Mouse (Mus musculus): ENCODE results near the gene Gm21876.
"Not testable (repeated sequence)": the region's sequence is repeated elsewhere in the genome, so short reads cannot be mapped to it uniquely, and the experiment has no call there.

The Gm21876 gene

GRCm38 (mm10) chrX:21175553-21175952, at the start of gene Gm21876:
Gene Gm21876, minus strand, starts transcription at chrX:21175653.
- Histone ChIP-seq H3K36me3 (ENCODE audit: control insufficient read depth, insufficient read depth, low read length, poor library complexity, severe bottlenecking) (no peaks in the 10 kb centered on the region), H3K27me3 (ENCODE audit: control insufficient read depth, insufficient read depth, low read length, poor library complexity, severe bottlenecking) (no peaks in the 10 kb centered on the region)
- no peak for DNase-seq (ENCODE audit: low read depth, low spot score)

- no peaks in the 10 kb centered on the region for H3K36me3 ChIP-seq (ENCODE audit: control insufficient read depth, insufficient read depth, low read length, poor library complexity, severe bottlenecking)
- DNase-seq (ENCODE audit: low read depth, low spot score), result no peak
- no peaks in the 10 kb centered on the region for H3K27me3 ChIP-seq (ENCODE audit: control insufficient read depth, insufficient read depth, low read length, poor library complexity, severe bottlenecking)
Observed at GRCm38 (mm10) chrX:21220422-21220821, 45.0 kb upstream of the Gm21876 start.

GRCm38 (mm10) chrX:21146675-21147074, 28.8 kb downstream of the Gm21876 start:
- H3K36me3 ChIP-seq (ENCODE audit: control insufficient read depth, insufficient read depth, low read length, poor library complexity, severe bottlenecking); H3K27me3 ChIP-seq (ENCODE audit: control insufficient read depth, insufficient read depth, low read length, poor library complexity, severe bottlenecking); DNase-seq (ENCODE audit: low read depth, low spot score): not testable (repeated sequence)
